Mouse (Mus musculus) kidney, postnatal 36 days (tissue): ENCODE data around the gene Svs4.
"Not testable (repeated sequence)": the region's sequence is repeated elsewhere in the genome, so short reads cannot be mapped to it uniquely, and the experiment has no call there.

ENCODE experiments used
- DNase-seq, 2 experiments: peaks; one replicate each; pipeline ENCODE4 v3.0.0; 2021 to 2022; ENCODE audit warnings: mixed read lengths in 2 of 2

Svs4 gene

GRCm38 (mm10) chr2:164278359-164278758 lies at the start of gene Svs4:
TSS of gene Svs4 (minus strand) at chr2:164278459.
- no peak for DNase-seq

GRCm38 (mm10) chr2:164320983-164321382 lies 42.7 kb upstream of the Svs4 start:
- DNase-seq = no peak

- DNase-seq = not testable (repeated sequence)
Measured at GRCm38 (mm10) chr2:164316451-164316850, 38.2 kb upstream of the Svs4 start, which contains the start of gene Svs6. TSS of gene Svs6 (plus strand) at chr2:164316751.

GRCm38 (mm10) chr2:164315460-164315859 lies 37.2 kb upstream of the Svs4 start:
- not testable (repeated sequence) for DNase-seq

GRCm38 (mm10) chr2:164312599-164312998 lies 34.3 kb upstream of the Svs4 start:
- no peak for DNase-seq

- not testable (repeated sequence) for DNase-seq
Measured at GRCm38 (mm10) chr2:164288968-164289367, 10.7 kb upstream of the Svs4 start, which contains the start of gene Svs3a. TSS of gene Svs3a (plus strand) at chr2:164289268.

- not testable (repeated sequence) for DNase-seq
Measured at GRCm38 (mm10) chr2:164256540-164256939, 21.7 kb downstream of the Svs4 start, which contains the start of gene Svs3b. TSS of gene Svs3b (minus strand) at chr2:164256640.

GRCm38 (mm10) chr2:164238366-164238765 lies 39.9 kb downstream of the Svs4 start, which contains the start of gene Svs2:
TSS of gene Svs2 (minus strand) at chr2:164238466.
- no peak for DNase-seq

- no peak for DNase-seq
Measured at GRCm38 (mm10) chr2:164232671-164233070, 45.6 kb downstream of the Svs4 start.

- no peak for DNase-seq
Measured at GRCm38 (mm10) chr2:164228361-164229070, 49.7 kb downstream of the Svs4 start.
